Mouse (Mus musculus) urinary bladder, postnatal 25 days (tissue): ENCODE measurements around the gene Phlpp1.

Experiments
- DNase-seq: peaks from one replicate; pipeline ENCODE4 v3.0.0; 2022; ENCODE audit warnings: low spot score

Phlpp1 gene

GRCm38 (mm10) chr1:106316641-106317304 lies 145.2 kb downstream of the Phlpp1 start:
- DNase-seq, result no peak

GRCm38 (mm10) chr1:106318341-106318740 lies 146.8 kb downstream of the Phlpp1 start:
- DNase-seq, result no peak

GRCm38 (mm10) chr1:106320583-106320982 lies 149.0 kb downstream of the Phlpp1 start:
- no peak for DNase-seq

GRCm38 (mm10) chr1:106321432-106322126 lies 150.0 kb downstream of the Phlpp1 start:
- DNase-seq, result no peak

GRCm38 (mm10) chr1:106326691-106327090 lies 155.1 kb downstream of the Phlpp1 start:
- DNase-seq, result no peak

- DNase-seq, result no peak
These were observed 170.5 kb downstream of the Phlpp1 start for GRCm38 (mm10) chr1:106342100-106342499.

GRCm38 (mm10) chr1:106345265-106345664 lies 173.7 kb downstream of the Phlpp1 start:
- no peak for DNase-seq

GRCm38 (mm10) chr1:106346776-106347175 lies 175.2 kb downstream of the Phlpp1 start:
- DNase-seq, result no peak

- DNase-seq, result no peak
These were observed 177.6 kb downstream of the Phlpp1 start for GRCm38 (mm10) chr1:106349116-106349515.

- DNase-seq, result no peak
These were observed 180.0 kb downstream of the Phlpp1 start for GRCm38 (mm10) chr1:106351512-106351911.

GRCm38 (mm10) chr1:106352801-106353511 lies 181.4 kb downstream of the Phlpp1 start:
- DNase-seq, result no peak

- DNase-seq, result no peak
These were observed 182.4 kb downstream of the Phlpp1 start for GRCm38 (mm10) chr1:106353993-106354392.

GRCm38 (mm10) chr1:106359474-106359873 lies 187.9 kb downstream of the Phlpp1 start:
- DNase-seq, result no peak

- no peak for DNase-seq
These were observed 191.5 kb downstream of the Phlpp1 start for GRCm38 (mm10) chr1:106362841-106363604.

GRCm38 (mm10) chr1:106369330-106369729 lies 197.8 kb downstream of the Phlpp1 start:
- no peak for DNase-seq

- DNase-seq, result no peak
These were observed 200.9 kb downstream of the Phlpp1 start for GRCm38 (mm10) chr1:106372446-106372845.

- DNase-seq, result no peak
These were observed 202.1 kb downstream of the Phlpp1 start for GRCm38 (mm10) chr1:106373656-106374055.

- no peak for DNase-seq
These were observed 202.7 kb downstream of the Phlpp1 start for GRCm38 (mm10) chr1:106374274-106374673.

- no peak for DNase-seq
These were observed 203.4 kb downstream of the Phlpp1 start for GRCm38 (mm10) chr1:106374971-106375370.

GRCm38 (mm10) chr1:106376003-106376402 lies 204.5 kb downstream of the Phlpp1 start:
- no peak for DNase-seq

- no peak for DNase-seq
These were observed 208.9 kb downstream of the Phlpp1 start for GRCm38 (mm10) chr1:106380465-106380864.

GRCm38 (mm10) chr1:106386542-106386941 lies 215.0 kb downstream of the Phlpp1 start:
- DNase-seq, result no peak
